In genomic region chr15:78857009-78857408, GRCm38 (mm10) we compare ENCODE assay signal across 14 mouse cellular contexts. TPM values are rescaled to one million over a fixed set of nuclear protein-coding genes. Genes with fewer than 3 reads are reported as not detected.
DNase-seq lines count a peak whose midpoint lies in the region; ATAC-seq and TF ChIP-seq lines count a peak whose summit lies in the region.
"Had no signal": no experiment of that assay in that cellular context is flagged by ENCODE, and none has a peak within 500 bp of the region (broad histone marks: within the 10 kb centered on the region; RNA-seq: fewer than 3 reads in every experiment).

No protein-coding gene starts in this region.

- H3K4me2 ChIP-seq in intestine, embryonic 16.5 days (ENCODE audit: low read depth, low read length): no peak overlapping the region
- no peak overlapping the region for H3K4me2 ChIP-seq in intestine, postnatal 0 days (replicated peaks; ENCODE audit: low read depth)
- H3K4me2 ChIP-seq: limb, embryonic 12.5 days had no signal

- H3K4me3 ChIP-seq in intestine, embryonic 16.5 days (ENCODE audit: low read length): no peak overlapping the region
- H3K4me3 ChIP-seq in intestine, postnatal 0 days (ENCODE audit: low read depth, low read length): no peak overlapping the region
- H3K4me3 ChIP-seq in small intestine, adult 2 months (ENCODE audit: low read depth, low read length): no peak overlapping the region
- H3K4me3 ChIP-seq: limb, embryonic 12.5 days had no signal

- WGBS in intestine, embryonic 16.5 days: 72% methylated on average over 7 of the region's 7 CpGs
- 63% methylated on average over 7 of the region's 7 CpGs for WGBS in intestine, postnatal 0 days
- WGBS in small intestine, adult 2 months: 16% methylated on average over 7 of the region's 7 CpGs

- H3K27me3 ChIP-seq in intestine, embryonic 16.5 days (replicated peaks; ENCODE audit: control insufficient read depth, insufficient read depth, low read length): no peaks in the 10 kb centered on the region
- no peaks in the 10 kb centered on the region for H3K27me3 ChIP-seq in intestine, postnatal 0 days (replicated peaks; ENCODE audit: control insufficient read depth, insufficient read depth, low read length)
- no peaks in the 10 kb centered on the region for H3K27me3 ChIP-seq in small intestine, adult 2 months (ENCODE audit: control insufficient read depth, insufficient read depth, low read length)
- H3K27me3 ChIP-seq: limb, embryonic 12.5 days had no signal

- no peaks in the 10 kb centered on the region for H3K9me3 ChIP-seq in intestine, embryonic 16.5 days (ENCODE audit: control insufficient read depth, low read length)
- no peaks in the 10 kb centered on the region for H3K9me3 ChIP-seq in intestine, postnatal 0 days (ENCODE audit: control insufficient read depth)
- H3K9me3 ChIP-seq: limb, embryonic 12.5 days had no signal

- TF ChIP-seq CTCF in intestine, postnatal 0 days (IDR thresholded peaks at IDR 0.05; ENCODE audit: low read depth): no peak
- no peak for TF ChIP-seq CTCF in small intestine, adult 2 months (IDR thresholded peaks at IDR 0.05; ENCODE audit: extremely low read depth, insufficient read length, insufficient replicate concordance, low read depth, low read length)

- no peak overlapping the region for H3K9ac ChIP-seq in intestine, embryonic 16.5 days (ENCODE audit: low read depth, low read length)
- no peak overlapping the region for H3K9ac ChIP-seq in intestine, postnatal 0 days (ENCODE audit: low read depth, low read length)
- H3K9ac ChIP-seq: limb, embryonic 12.5 days had no signal

- peak; percentile 20; the same call in 1 of the 2 replicates for TF ChIP-seq POLR2A in small intestine, adult 2 months (IDR thresholded peaks at IDR 0.05; ENCODE audit: low read depth, low read length)

- H3K36me3 ChIP-seq in intestine, embryonic 16.5 days (ENCODE audit: control insufficient read depth, insufficient read depth, low read length): no peaks in the 10 kb centered on the region
- no peaks in the 10 kb centered on the region for H3K36me3 ChIP-seq in intestine, postnatal 0 days (ENCODE audit: control insufficient read depth, insufficient read depth)
- peaks cover 3% of the 10 kb centered on the region; the same call in 1 of the 2 replicates for H3K36me3 ChIP-seq in small intestine, adult 2 months (ENCODE audit: control insufficient read depth, insufficient read depth, low read length)
- H3K36me3 ChIP-seq: limb, embryonic 12.5 days had no signal

- no peak for ATAC-seq in intestine, embryonic 16.5 days
- no peak for ATAC-seq in intestine, postnatal 0 days
- no peak for ATAC-seq in inflammation-experienced regulatory T-cells, adult 6 months

- peaks cover 27% of the 10 kb centered on the region for H3K4me1 ChIP-seq in intestine, embryonic 16.5 days (ENCODE audit: control insufficient read depth, insufficient read depth, low read length)
- H3K4me1 ChIP-seq in intestine, postnatal 0 days (replicated peaks; ENCODE audit: control insufficient read depth, insufficient read depth, low read length): peaks cover 4% of the 10 kb centered on the region
- peaks cover 33% of the 10 kb centered on the region for H3K4me1 ChIP-seq in small intestine, adult 2 months (ENCODE audit: control insufficient read depth, insufficient read depth, insufficient read length, low read length)
- H3K4me1 ChIP-seq: limb, embryonic 12.5 days had no signal

- H3K27ac ChIP-seq in intestine, embryonic 16.5 days (ENCODE audit: low read length): peak overlapping the region; percentile 7; the same call in 1 of the 2 replicates
- H3K27ac ChIP-seq in intestine, postnatal 0 days (ENCODE audit: low read depth, low read length): no peak overlapping the region
- H3K27ac ChIP-seq in small intestine, adult 2 months (ENCODE audit: insufficient read depth, low read depth, low read length): peak overlapping the region; percentile 85
- H3K27ac ChIP-seq: limb, embryonic 12.5 days; macrophage had no signal

- peak; percentile 60 for DNase-seq in urinary bladder, postnatal 14 days (ENCODE audit: low spot score)
- no peak for DNase-seq in urinary bladder, postnatal 4 days (ENCODE audit: low spot score in 2 of 2)
- DNase-seq in gastrocnemius, adult 8-10 months (ENCODE audit: low spot score in 2 of 2): peak; percentile 60 to 81
- no peak for DNase-seq in thymus, postnatal 25 days
- DNase-seq: heart, postnatal 10 days; kidney, adult 9 months; thymus, postnatal 4 days had no signal

RNA-seq across cellular contexts. Expression of gene Lgals2, which starts 1.7 kb away (rescaled TPM):
- 1,298 and 1,309 TPM in 2 replicates for polyA plus RNA-seq in intestine, embryonic 16.5 days (2015; fragmentation: Nextera tagmentation; extraction: Ambion mirVana)
- 787 and 833 TPM in 2 replicates for polyA plus RNA-seq in intestine, postnatal 0 days (2015; fragmentation: Nextera tagmentation; extraction: Ambion mirVana)
- total RNA-seq in gastrocnemius, adult 8-10 months (2022): not detected
- polyA plus RNA-seq in small intestine, adult 2 months (2012; rRNA removed): 637 and 2,134 TPM in 2 replicates
- polyA plus RNA-seq in inflammation-experienced regulatory T-cells, adult 6 months (2017; shearing (Covaris generic)): not detected
- polyA plus RNA-seq: limb, embryonic 12.5 days; macrophage had no signal

RNA-seq across cellular contexts. Expression of gene Cdc42ep1, which starts 14.6 kb away (rescaled TPM):
- 34.5 and 36.1 TPM in 2 replicates for polyA plus RNA-seq in intestine, embryonic 16.5 days (2015; fragmentation: Nextera tagmentation; extraction: Ambion mirVana)
- polyA plus RNA-seq in intestine, postnatal 0 days (2015; fragmentation: Nextera tagmentation; extraction: Ambion mirVana): 16.8 and 17.0 TPM in 2 replicates
- 1 to 10 TPM; 4.1 to 7.3 (median 6.2) TPM for total RNA-seq in gastrocnemius, adult 8-10 months (2022)
- 18.9 and 26.0 TPM in 2 replicates for polyA plus RNA-seq in small intestine, adult 2 months (2012; rRNA removed)
- polyA plus RNA-seq in inflammation-experienced regulatory T-cells, adult 6 months (2017; shearing (Covaris generic)): not detected
- polyA plus RNA-seq: macrophage had no signal

RNA-seq across cellular contexts. Expression of gene Gga1, which starts 20.0 kb away (rescaled TPM):
- polyA plus RNA-seq in intestine, embryonic 16.5 days (2015; fragmentation: Nextera tagmentation; extraction: Ambion mirVana): 56.3 and 57.4 TPM in 2 replicates
- polyA plus RNA-seq in intestine, postnatal 0 days (2015; fragmentation: Nextera tagmentation; extraction: Ambion mirVana): 40.1 TPM in 2 replicates
- 10 to 100 TPM; 41.8 to 44.9 (median 43.5) TPM for total RNA-seq in gastrocnemius, adult 8-10 months (2022)
- 62.5 and 105 TPM in 2 replicates for polyA plus RNA-seq in small intestine, adult 2 months (2012; rRNA removed)
- polyA plus RNA-seq in inflammation-experienced regulatory T-cells, adult 6 months (2017; shearing (Covaris generic)): 10 to 100 TPM; 11.9 to 22.5 (median 16.1) TPM

RNA-seq across cellular contexts. Expression of gene Gm49510, which starts 42.5 kb away (rescaled TPM):
- 0.21 and 0.55 TPM in 2 replicates for polyA plus RNA-seq in intestine, embryonic 16.5 days (2015; fragmentation: Nextera tagmentation; extraction: Ambion mirVana)
- polyA plus RNA-seq in intestine, postnatal 0 days (2015; fragmentation: Nextera tagmentation; extraction: Ambion mirVana): 0.21 TPM in 1 of 2 replicates, not detected in the other
- total RNA-seq in gastrocnemius, adult 8-10 months (2022): not detected
- 0.13 TPM in 1 of 2 replicates, not detected in the other for polyA plus RNA-seq in small intestine, adult 2 months (2012; rRNA removed)
- polyA plus RNA-seq in inflammation-experienced regulatory T-cells, adult 6 months (2017; shearing (Covaris generic)): not detected
- total RNA-seq: ES-E14; heart, postnatal 10 days had no signal
- polyA plus RNA-seq: macrophage had no signal

RNA-seq across cellular contexts. Expression of gene Sh3bp1, which starts 42.6 kb away (rescaled TPM):
- polyA plus RNA-seq in intestine, embryonic 16.5 days (2015; fragmentation: Nextera tagmentation; extraction: Ambion mirVana): 21.5 and 23.3 TPM in 2 replicates
- 7.2 and 7.6 TPM in 2 replicates for polyA plus RNA-seq in intestine, postnatal 0 days (2015; fragmentation: Nextera tagmentation; extraction: Ambion mirVana)
- 1 to 10 TPM in 2 of 4 experiments, under 1 TPM in 2; 0.80 to 1.7 (median 1.2) TPM for total RNA-seq in gastrocnemius, adult 8-10 months (2022)
- polyA plus RNA-seq in small intestine, adult 2 months (2012; rRNA removed): 41.3 and 48.8 TPM in 2 replicates
- 10 to 100 TPM; 49.5 to 72.6 (median 52.6) TPM for polyA plus RNA-seq in inflammation-experienced regulatory T-cells, adult 6 months (2017; shearing (Covaris generic))

Comparison
In these comparisons a context has a peak if more than half of its experiments do, and no peak if none do; other contexts are left out.
1. DNase-seq: peak in urinary bladder, postnatal 14 days (single experiment) and gastrocnemius, adult 8-10 months (2 of 2); none in urinary bladder, postnatal 4 days (0 of 2) and thymus, postnatal 25 days (single experiment).
2. RNA of gene Lgals2, which starts 1.7 kb away (polyA plus RNA-seq): 637 to 2,134 TPM in small intestine, adult 2 months, 1,298 to 1,309 TPM in intestine, embryonic 16.5 days and 787 to 833 TPM in intestine, postnatal 0 days; not detected in inflammation-experienced regulatory T-cells, adult 6 months; every median in the first group is over 100 times any median in the second.
3. RNA of gene Cdc42ep1, which starts 14.6 kb away (polyA plus RNA-seq): 34.5 to 36.1 TPM in intestine, embryonic 16.5 days, 18.9 to 26.0 TPM in small intestine, adult 2 months and 16.8 to 17.0 TPM in intestine, postnatal 0 days; not detected in inflammation-experienced regulatory T-cells, adult 6 months; every median in the first group is over 10 times any median in the second.